Mouse (Mus musculus): ENCODE results near the gene Rarg.

Gene Rarg

GRCm38 (mm10) chr15:102256431-102257201, 701 bp downstream of the Rarg start:
- DNase-seq = no peak

DNA sequence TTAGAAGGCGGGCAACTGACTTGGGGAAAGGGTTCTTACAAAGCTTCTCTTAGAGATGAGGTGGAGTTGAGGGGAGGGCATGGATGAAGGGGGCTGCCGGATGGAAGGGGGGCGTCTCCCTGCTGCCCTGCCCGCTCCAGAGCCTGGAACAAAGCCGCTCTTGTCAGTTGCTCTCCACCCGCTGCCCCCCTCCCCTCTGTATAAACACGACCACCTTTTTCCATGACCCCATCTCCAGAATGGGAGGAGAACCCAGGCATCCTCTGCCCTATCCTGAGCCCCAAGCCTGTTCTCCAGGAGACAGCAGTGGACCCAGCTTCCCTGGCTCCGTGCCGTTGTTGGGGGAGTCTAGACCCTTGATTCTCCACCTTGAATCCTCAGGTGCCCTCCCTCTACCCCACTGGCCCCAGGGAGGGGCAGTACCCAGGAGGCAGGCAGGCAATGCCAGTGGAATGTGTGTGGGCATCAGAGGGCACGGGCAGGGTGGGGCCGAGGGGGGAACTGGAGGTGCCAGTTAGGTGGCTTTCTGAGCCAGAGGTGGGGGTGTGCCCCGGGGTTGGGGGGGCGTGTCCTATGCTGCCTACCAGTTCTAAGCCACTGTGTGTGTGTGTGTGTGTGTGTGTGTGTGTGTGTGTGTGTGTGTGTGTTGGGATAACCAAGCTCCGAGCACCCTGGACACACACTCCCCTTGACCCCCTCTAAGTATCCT, 1.6 kb downstream of the Rarg start:
- DNase-seq = no peak

DNA sequence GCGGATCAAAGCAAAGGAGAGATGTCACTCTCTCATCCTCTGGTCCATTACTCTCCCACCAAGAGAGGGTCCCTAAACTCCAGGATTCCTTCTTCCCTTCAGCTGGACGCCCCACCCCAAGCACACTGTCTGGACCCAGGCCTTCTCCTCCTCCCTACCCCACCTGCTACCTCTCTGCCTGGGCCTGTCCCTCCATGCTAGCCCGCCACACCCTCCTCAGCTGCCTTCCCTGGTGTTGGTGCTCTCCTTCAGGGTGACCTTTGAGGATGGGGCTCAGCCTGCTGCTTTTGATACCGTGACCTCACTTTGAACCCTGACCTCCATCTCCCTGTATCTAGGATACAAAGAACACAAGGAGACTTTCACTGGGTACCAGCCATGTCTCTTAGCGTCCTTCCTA, 6.8 kb downstream of the Rarg start:
- no peak for DNase-seq

DNA sequence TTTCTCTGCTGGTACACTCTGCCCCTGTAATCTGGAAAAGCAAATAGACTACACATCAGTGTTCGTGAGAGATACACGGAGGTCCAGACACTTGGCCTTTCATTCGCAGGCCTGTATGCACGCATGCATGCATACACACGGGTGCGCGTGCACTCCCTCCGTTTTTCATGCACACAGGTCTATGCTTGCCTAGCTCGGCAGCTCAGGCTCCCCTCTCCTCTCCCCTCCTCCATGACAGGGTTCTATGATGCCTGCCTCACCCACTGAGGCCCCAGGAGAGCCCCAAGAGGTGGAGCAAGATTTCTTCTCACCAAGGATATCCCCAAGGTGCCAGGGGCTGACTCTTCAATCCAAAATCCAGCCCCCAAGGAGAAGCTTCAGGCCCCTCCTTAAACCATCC, 7.3 kb downstream of the Rarg start:
- no peak for DNase-seq

GRCm38 (mm10) chr15:102249251-102249691, 8.0 kb downstream of the Rarg start:
- no peak for DNase-seq

- no peak for DNase-seq
Observed at GRCm38 (mm10) chr15:102248812-102249191, 8.5 kb downstream of the Rarg start.

DNA sequence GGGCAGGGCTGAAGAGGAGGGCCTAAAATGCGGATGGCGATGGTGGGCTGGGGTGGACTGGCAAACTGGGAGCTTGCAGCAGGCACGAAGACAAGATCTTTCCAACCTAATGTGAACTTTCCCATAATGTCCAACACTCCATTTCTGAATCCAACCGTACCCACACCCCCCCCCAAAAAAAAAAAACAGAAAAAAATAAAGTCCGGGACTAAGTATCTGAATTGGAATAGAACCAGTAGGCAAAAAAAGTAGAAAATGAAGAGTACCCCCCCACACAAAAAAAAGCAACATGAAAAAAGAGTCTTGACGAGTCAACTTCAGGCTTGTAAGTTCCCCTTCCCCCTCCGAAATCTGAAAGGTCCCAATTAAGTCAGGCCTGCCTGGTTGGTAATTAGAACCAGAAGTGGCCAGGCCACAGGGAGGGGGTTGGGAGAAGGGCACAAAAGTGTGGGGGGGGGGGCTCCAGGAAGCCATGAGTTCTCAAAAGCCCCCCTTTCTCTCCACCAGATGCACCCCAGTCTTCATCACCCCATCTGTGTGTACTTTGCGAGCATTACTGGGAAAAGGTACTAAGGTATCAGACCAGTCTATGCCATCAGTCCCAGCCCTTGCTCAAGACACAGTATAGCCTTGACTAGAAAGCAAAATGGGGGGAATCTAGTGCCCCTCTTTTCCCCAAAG, 9.0 kb downstream of the Rarg start:
- DNase-seq = no peak

GRCm38 (mm10) chr15:102247252-102248130, 9.8 kb downstream of the Rarg start:
- DNase-seq = no peak

- peak; percentile 64 to 69 for DNase-seq
Observed at GRCm38 (mm10) chr15:102246866-102247251, 10.5 kb downstream of the Rarg start.

- DNase-seq = peak in 1 of 2 experiments; percentile 65
Observed at GRCm38 (mm10) chr15:102245891-102246741, 11.2 kb downstream of the Rarg start.

GRCm38 (mm10) chr15:102245461-102245881, 11.8 kb downstream of the Rarg start:
- DNase-seq = no peak

- no peak for DNase-seq
Observed at GRCm38 (mm10) chr15:102244306-102245191, 12.8 kb downstream of the Rarg start.

- no peak for DNase-seq
Observed at GRCm38 (mm10) chr15:102243229-102244190, 13.8 kb downstream of the Rarg start.

GRCm38 (mm10) chr15:102242404-102243228, 14.7 kb downstream of the Rarg start:
- DNase-seq = no peak

DNA sequence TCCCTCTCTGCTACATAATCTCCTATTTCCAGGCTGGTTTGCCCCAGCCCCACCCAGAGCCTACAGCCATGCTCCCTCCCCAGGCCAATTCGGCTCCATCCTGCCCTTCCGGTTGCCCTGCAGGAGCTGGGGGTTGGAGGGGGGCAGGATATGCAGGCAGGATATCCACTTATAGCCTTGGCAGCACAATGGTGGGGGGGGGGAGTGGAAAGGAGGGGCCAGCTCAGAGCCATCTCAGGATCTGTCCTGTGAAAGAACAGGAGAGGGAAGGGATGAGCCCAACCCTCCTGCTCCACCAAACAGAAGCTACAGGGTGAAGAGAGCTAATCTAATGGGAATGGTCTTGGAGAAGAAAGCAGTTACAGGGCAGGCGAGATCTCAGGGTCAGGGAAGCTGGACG, 16.7 kb downstream of the Rarg start:
- DNase-seq = no peak

DNA sequence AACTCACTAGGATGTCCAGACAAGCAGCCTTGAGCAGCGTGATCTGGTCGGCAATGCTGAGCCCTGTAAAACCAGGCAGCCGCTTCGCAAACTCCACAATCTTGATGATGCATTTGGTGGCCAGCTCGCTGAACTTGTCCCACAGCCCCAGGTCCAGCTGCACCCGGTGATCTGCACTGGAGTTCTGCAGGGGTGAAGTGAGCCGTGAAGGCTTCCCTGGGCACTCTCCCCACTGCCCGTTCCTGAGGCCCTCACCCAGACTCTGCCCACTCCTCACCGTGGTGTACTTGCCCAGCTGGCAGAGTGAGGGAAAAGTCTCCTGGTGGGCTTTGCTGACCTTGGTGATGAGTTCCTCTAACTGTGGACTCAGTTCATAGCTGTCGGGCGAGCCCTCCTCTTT, 17.5 kb downstream of the Rarg start:
- no peak for DNase-seq

GRCm38 (mm10) chr15:102239260-102239590, 18.1 kb downstream of the Rarg start:
- peak in 1 of 2 experiments; percentile 49 for DNase-seq

GRCm38 (mm10) chr15:102238543-102239259, 18.6 kb downstream of the Rarg start:
- no peak for DNase-seq

Measured in thymus, adult 18-20 months (tissue).